Mouse (Mus musculus) cerebellum, adult (tissue): Measurements from ENCODE around the gene Ddx43.
A peak's percentile ranks its signal among the peaks of the same experiment; 100 is the strongest.

ENCODE experiments used
- ATAC-seq: cut with Nextera tagmentation; 2 replicates; pipeline ENCODE4 v1.9.2; 2017; ENCODE audit warnings: mild to moderate bottlenecking, moderate library complexity, mixed read lengths; ENCODE audit not compliant: insufficient number of reproducible peaks, low FRiP score, low TSS enrichment

The Ddx43 gene

GRCm38 (mm10) chr9:78439426-78439825 lies 43.8 kb downstream of the Ddx43 start:
- ATAC-seq = no peak

DNA sequence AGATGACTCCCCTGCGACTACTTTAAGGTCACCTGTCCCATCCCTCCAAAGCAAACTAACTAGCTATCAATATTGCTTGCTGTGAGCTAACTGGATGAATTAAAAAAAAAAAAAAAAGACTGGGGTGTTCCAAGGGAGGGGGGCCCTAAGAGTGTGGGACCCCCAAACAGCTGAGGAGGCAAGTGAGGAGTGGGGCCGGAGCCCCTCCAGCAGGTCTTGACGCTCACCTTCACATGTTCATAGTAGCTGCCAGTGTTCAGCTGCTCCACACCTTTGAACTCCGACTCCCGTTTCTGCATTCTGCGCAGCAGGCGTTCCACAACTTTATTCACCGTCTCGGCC lies 46.6 kb downstream of the Ddx43 start:
- no peak for ATAC-seq

DNA sequence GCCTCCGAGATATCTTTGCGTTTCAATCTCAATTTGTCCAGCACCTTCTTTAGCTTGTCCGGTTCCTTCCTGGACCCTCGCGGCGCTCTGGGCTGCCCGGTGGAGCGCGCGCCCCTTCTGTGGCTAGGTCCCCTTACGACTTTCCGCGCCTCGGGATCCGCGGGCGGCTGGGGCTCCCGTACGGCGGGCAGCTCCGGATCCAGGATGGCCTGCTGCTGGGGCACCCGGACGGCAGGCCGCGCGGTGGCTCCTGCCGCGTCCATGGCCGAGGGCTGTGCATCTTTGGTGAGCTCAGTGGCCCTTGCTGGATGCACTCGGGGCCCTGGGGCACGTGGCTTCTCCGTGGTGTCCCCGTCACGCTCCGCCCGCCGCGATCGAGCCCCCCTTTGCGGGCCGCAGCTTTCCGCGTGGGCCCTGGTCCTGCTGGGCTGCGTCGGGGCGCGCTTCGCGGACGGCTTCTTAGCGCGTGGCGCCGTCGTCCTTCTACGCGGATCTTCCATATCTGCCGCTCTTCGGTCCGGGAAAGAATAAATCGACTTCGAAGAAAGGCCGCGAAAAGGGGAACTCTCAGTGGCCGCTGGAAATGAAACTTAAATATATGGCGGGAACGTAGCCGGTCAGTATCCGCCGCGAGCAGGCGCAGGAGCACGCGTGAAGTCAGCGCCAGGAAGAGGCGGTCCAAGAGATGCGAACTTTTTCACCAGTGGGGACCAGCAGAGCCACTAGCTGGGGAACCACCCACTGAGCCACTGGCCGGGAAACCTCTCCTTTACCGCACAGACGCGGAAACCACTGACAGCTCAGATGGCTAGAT lies 47.2 kb downstream of the Ddx43 start, which contains the start of gene Cgas:
Cgas (minus strand) TSS at position 659 of the 814 bp plus-strand sequence.
- no peak for ATAC-seq

DNA sequence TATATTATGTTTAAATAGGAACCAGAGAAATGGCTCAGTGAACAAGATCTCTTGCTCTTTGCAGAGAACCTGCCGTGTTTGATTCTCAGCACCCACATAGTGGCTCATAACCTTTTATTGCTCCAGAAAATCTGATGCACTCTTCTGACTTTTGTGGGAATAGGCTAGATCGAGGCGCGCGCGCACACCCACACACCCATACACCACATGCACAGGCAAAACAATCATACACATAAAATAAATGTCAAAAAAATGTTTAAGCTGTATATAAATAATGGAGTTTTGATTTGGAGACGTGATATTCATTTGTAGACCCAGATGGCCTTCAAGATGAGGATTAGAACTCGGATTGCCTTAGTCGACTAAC lies 52.0 kb downstream of the Ddx43 start:
- ATAC-seq = no peak

DNA sequence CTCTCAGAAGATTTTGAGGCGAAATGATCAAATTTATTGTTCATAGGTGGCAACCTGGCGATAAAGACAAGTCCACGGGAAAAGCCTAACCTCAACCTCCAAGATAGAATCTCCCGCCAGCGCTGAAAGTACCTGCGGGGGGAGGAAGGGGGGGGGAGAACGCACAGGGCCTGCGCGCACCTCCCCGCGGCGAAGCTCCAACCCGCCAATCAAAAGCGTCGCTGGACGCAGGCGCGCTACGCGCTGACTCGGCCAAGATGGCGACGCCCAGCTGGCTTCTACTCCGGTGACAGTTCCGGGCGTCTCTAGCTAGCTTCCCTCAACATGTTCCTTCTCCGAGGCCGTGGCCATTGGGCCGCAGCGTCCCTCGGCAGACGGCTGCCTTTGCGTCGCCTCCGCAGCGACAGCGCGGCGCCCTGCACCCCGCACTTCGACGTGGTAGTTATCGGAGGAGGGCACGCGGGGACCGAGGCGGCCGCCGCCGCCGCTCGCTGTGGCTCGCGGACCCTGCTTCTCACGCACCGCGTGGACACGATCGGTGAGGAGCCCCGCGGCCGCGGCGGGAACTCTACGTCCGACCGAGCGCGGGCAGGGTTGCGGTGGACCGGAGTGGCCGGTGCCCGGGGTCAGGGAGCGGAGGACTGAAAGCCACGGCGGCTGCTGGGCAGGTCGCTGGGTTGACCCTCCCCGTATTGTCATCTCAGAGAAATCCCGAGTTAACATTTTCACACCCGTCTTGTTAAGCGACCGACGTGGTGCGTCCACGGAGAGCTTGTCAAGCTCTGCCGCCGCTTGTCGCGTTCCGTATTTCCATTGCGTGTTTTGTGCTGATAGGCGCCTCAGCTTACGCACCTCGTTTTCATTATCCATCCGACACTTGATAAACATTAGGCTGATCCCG lies 52.6 kb downstream of the Ddx43 start, which contains the start of the genes Mto1 and Gm17324:
Mto1 (plus strand) TSS at position 236 of the 901 bp plus-strand sequence.
Gm17324 (minus strand) TSS at position 814 of the 901 bp plus-strand sequence.
- ATAC-seq = peak; percentile 93

DNA sequence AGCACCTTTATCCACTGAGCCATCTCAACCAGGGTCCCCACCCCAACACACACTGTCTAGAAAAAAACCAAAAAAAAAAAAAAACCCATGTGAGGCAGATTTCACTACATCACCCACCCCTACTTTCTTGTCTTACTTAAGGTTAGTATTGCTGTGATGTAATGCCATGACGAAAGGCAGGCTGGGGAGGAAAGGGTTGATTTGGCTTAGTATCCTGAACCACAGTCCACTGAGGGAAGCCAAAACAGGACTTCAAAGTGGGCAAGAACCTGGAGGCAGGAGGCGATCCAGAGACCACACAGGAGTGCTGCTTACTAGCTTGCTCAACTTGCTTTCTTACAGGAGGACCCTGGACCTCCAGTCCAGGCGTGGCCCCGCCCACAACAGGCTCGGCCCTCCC lies 54.8 kb downstream of the Ddx43 start:
- no peak for ATAC-seq

DNA sequence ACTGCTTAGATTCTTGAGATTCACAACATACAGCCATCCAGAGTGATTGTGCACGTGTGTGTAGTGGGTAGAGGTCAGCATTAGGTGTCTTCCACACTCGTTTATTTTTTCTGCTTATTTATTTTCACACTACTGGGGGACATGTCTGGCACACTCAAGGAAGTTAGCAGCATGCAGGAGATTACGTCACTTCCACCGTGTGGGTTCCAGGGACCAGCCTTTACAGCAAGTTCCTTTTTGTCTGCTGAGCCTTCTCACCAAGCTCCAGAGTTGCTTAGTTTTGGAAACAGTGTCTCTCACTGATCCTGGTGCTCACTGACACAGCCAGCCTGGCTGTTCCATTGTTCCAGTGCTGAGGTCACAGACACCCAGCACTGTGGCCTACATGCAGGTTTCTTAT lies 55.8 kb downstream of the Ddx43 start:
- no peak for ATAC-seq

- ATAC-seq = no peak
These were observed 61.4 kb downstream of the Ddx43 start for GRCm38 (mm10) chr9:78457026-78457425.

DNA sequence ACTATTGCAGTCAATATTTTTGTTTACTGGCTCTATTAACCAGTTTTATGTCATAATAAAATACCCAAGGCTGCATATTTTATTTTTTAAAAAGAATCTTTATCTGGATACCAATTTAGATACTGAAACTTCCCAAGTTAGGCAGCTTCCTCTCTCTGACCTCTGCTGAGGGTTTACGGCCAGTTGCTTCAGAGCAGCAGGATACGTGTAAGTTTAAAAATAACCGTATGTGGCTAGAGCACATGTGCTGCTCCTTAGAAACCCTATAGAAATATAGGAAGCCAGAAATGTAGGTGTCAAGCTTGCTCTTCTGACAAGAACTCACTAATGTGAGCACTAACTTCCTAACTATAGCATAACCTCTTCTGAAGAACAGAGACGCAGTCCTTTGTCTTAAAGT lies 67.8 kb downstream of the Ddx43 start:
- ATAC-seq = no peak

- ATAC-seq = no peak
These were observed 70.1 kb downstream of the Ddx43 start for GRCm38 (mm10) chr9:78465725-78466124.
